Mouse (Mus musculus): ENCODE measurements around the gene Rpl39l.

- TF ChIP-seq POLR2A (IDR thresholded peaks at IDR 0.05; ENCODE audit: insufficient read length, low read depth) (no peak), USF1 (IDR thresholded peaks at IDR 0.05; ENCODE audit: low read depth) (no peak)
These were observed 2.3 kb downstream of the Rpl39l start for GRCm38 (mm10) chr16:10172179-10172820.

All from myocyte (in vitro differentiated cells).